Mouse (Mus musculus): Measurements from ENCODE around the gene Trabd2b. TPM values are rescaled to one million over a fixed set of nuclear protein-coding genes. Genes with fewer than 3 reads are reported as not detected.

Trabd2b gene
- total and polyA plus RNA-seq, 3 experiments: 0.05 TPM; not detected in 2

DNA sequence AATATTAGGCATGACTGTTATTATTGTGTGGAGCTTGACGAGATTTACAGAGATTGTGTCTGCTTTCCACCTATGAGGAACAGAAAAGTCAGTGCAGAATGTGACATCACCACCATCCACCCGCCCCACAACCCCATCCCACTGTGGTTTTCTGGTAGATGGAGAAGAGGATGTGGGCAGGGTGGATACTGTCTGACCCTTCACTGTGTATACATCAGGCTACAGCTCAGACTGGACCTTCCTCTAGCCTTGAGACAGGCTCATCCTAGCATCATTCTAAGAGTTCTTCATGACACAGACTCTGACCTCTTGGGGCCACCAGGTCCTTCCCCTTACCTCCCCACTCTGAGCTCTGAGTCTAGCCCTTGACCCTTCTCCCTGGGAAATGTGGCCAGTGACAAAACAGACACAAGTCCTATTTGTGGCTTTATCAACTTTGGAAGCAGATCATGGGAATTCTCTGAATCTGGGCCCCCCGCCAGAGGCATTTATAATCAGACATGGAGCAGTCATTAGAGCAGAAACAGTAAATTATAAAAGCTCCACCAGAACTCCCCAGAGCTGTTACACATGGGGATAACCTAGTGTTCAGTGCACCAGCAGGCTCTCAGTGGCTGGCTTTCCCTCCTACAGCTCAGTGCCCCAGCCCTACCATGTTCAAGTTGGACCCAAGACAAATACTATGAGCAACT is 48.1 kb downstream of the Trabd2b start:
- Histone ChIP-seq H3K27me3 (ENCODE audit: insufficient read depth, low read length) (no peaks in the 10 kb centered on the region), H3K9me3 (replicated peaks) (peaks cover 4% of the 10 kb centered on the region; the same call in 1 of the 2 replicates), H3K4me3 (ENCODE audit: low read depth, low read length) (no peak overlapping the region), H3K36me3 (replicated peaks) (no peaks in the 10 kb centered on the region), H3K4me1 (ENCODE audit: insufficient read depth, low read depth, low read length) (no peaks in the 10 kb centered on the region)
- ATAC-seq (ENCODE audit: extremely low read depth, insufficient number of reproducible peaks, low FRiP score, poor library complexity, severe bottlenecking) (no peak), DNase-seq (ENCODE audit: low spot score) (no peak)
- TF ChIP-seq TAL1 (conservative IDR thresholded peaks at IDR 0.05; ENCODE audit: low read depth, low read length) (no peak), POLR2AphosphoS5 (IDR thresholded peaks at IDR 0.05; ENCODE audit: insufficient replicate concordance, low read depth, low read length) (no peak), GATA1 (IDR thresholded peaks at IDR 0.05; ENCODE audit: borderline replicate concordance, low read length) (no peak), GATA2 (IDR thresholded peaks at IDR 0.05; ENCODE audit: borderline replicate concordance, low read depth, low read length) (no peak), CTCF (IDR thresholded peaks at IDR 0.05; ENCODE audit: low read depth, low read length) (no peak)

GRCm38 (mm10) chr4:114457111-114457510 is 50.6 kb downstream of the Trabd2b start:
- Histone ChIP-seq H3K9me3 (replicated peaks) (peaks cover 4% of the 10 kb centered on the region; the same call in 1 of the 2 replicates), H3K36me3 (replicated peaks) (no peaks in the 10 kb centered on the region), H3K27me3 (ENCODE audit: insufficient read depth, low read length) (no peaks in the 10 kb centered on the region), H3K4me3 (ENCODE audit: low read depth, low read length) (no peak overlapping the region), H3K4me1 (ENCODE audit: insufficient read depth, low read depth, low read length) (no peaks in the 10 kb centered on the region)
- no peak for TF ChIP-seq CTCF (IDR thresholded peaks at IDR 0.05; ENCODE audit: low read depth, low read length)
- TF ChIP-seq TAL1 (conservative IDR thresholded peaks at IDR 0.05; ENCODE audit: low read depth, low read length): no peak
- no peak for TF ChIP-seq GATA1 (IDR thresholded peaks at IDR 0.05; ENCODE audit: borderline replicate concordance, low read length)
- no peak for TF ChIP-seq POLR2AphosphoS5 (IDR thresholded peaks at IDR 0.05; ENCODE audit: insufficient replicate concordance, low read depth, low read length)
- no peak for TF ChIP-seq GATA2 (IDR thresholded peaks at IDR 0.05; ENCODE audit: borderline replicate concordance, low read depth, low read length)
- ATAC-seq (ENCODE audit: extremely low read depth, insufficient number of reproducible peaks, low FRiP score, poor library complexity, severe bottlenecking) (no peak), DNase-seq (ENCODE audit: low spot score) (no peak)

- Histone ChIP-seq H3K36me3 (replicated peaks) (no peaks in the 10 kb centered on the region), H3K27me3 (ENCODE audit: insufficient read depth, low read length) (no peaks in the 10 kb centered on the region), H3K4me3 (ENCODE audit: low read depth, low read length) (no peak overlapping the region), H3K4me1 (ENCODE audit: insufficient read depth, low read depth, low read length) (no peaks in the 10 kb centered on the region), H3K9me3 (replicated peaks) (peaks cover 10% of the 10 kb centered on the region; the same call in 1 of the 2 replicates)
- ATAC-seq (ENCODE audit: extremely low read depth, insufficient number of reproducible peaks, low FRiP score, poor library complexity, severe bottlenecking): no peak
- no peak for DNase-seq (ENCODE audit: low spot score)
- TF ChIP-seq POLR2AphosphoS5 (IDR thresholded peaks at IDR 0.05; ENCODE audit: insufficient replicate concordance, low read depth, low read length) (no peak), CTCF (IDR thresholded peaks at IDR 0.05; ENCODE audit: low read depth, low read length) (no peak), TAL1 (conservative IDR thresholded peaks at IDR 0.05; ENCODE audit: low read depth, low read length) (no peak), GATA1 (IDR thresholded peaks at IDR 0.05; ENCODE audit: borderline replicate concordance, low read length) (no peak), GATA2 (IDR thresholded peaks at IDR 0.05; ENCODE audit: borderline replicate concordance, low read depth, low read length) (no peak)
These were observed 53.1 kb downstream of the Trabd2b start for GRCm38 (mm10) chr4:114459591-114459990.

GRCm38 (mm10) chr4:114460401-114460800 is 53.9 kb downstream of the Trabd2b start:
- Histone ChIP-seq H3K36me3 (replicated peaks) (no peaks in the 10 kb centered on the region), H3K27me3 (ENCODE audit: insufficient read depth, low read length) (no peaks in the 10 kb centered on the region), H3K4me3 (ENCODE audit: low read depth, low read length) (no peak overlapping the region), H3K4me1 (ENCODE audit: insufficient read depth, low read depth, low read length) (no peaks in the 10 kb centered on the region), H3K9me3 (replicated peaks) (peaks cover 10% of the 10 kb centered on the region; the same call in 1 of the 2 replicates)
- ATAC-seq (ENCODE audit: extremely low read depth, insufficient number of reproducible peaks, low FRiP score, poor library complexity, severe bottlenecking) (no peak), DNase-seq (ENCODE audit: low spot score) (no peak)
- TF ChIP-seq CTCF (IDR thresholded peaks at IDR 0.05; ENCODE audit: low read depth, low read length): no peak
- TF ChIP-seq TAL1 (conservative IDR thresholded peaks at IDR 0.05; ENCODE audit: low read depth, low read length): no peak
- no peak for TF ChIP-seq GATA2 (IDR thresholded peaks at IDR 0.05; ENCODE audit: borderline replicate concordance, low read depth, low read length)
- no peak for TF ChIP-seq GATA1 (IDR thresholded peaks at IDR 0.05; ENCODE audit: borderline replicate concordance, low read length)
- TF ChIP-seq POLR2AphosphoS5 (IDR thresholded peaks at IDR 0.05; ENCODE audit: insufficient replicate concordance, low read depth, low read length): no peak

- Histone ChIP-seq H3K27me3 (ENCODE audit: insufficient read depth, low read length) (no peaks in the 10 kb centered on the region), H3K36me3 (replicated peaks) (no peaks in the 10 kb centered on the region), H3K4me3 (ENCODE audit: low read depth, low read length) (no peak overlapping the region), H3K4me1 (ENCODE audit: insufficient read depth, low read depth, low read length) (no peaks in the 10 kb centered on the region), H3K9me3 (replicated peaks) (peaks cover 10% of the 10 kb centered on the region; the same call in 1 of the 2 replicates)
- DNase-seq (ENCODE audit: low spot score) (no peak), ATAC-seq (ENCODE audit: extremely low read depth, insufficient number of reproducible peaks, low FRiP score, poor library complexity, severe bottlenecking) (no peak)
- no peak for TF ChIP-seq CTCF (IDR thresholded peaks at IDR 0.05; ENCODE audit: low read depth, low read length)
- no peak for TF ChIP-seq GATA2 (IDR thresholded peaks at IDR 0.05; ENCODE audit: borderline replicate concordance, low read depth, low read length)
- TF ChIP-seq TAL1 (conservative IDR thresholded peaks at IDR 0.05; ENCODE audit: low read depth, low read length): no peak
- TF ChIP-seq POLR2AphosphoS5 (IDR thresholded peaks at IDR 0.05; ENCODE audit: insufficient replicate concordance, low read depth, low read length): no peak
- TF ChIP-seq GATA1 (IDR thresholded peaks at IDR 0.05; ENCODE audit: borderline replicate concordance, low read length): no peak
These were observed 54.6 kb downstream of the Trabd2b start for GRCm38 (mm10) chr4:114461093-114461492.

- no peak for TF ChIP-seq GATA2 (IDR thresholded peaks at IDR 0.05; ENCODE audit: borderline replicate concordance, low read depth, low read length)
- TF ChIP-seq TAL1 (conservative IDR thresholded peaks at IDR 0.05; ENCODE audit: low read depth, low read length): no peak
- TF ChIP-seq CTCF (IDR thresholded peaks at IDR 0.05; ENCODE audit: low read depth, low read length): no peak
- no peak for TF ChIP-seq GATA1 (IDR thresholded peaks at IDR 0.05; ENCODE audit: borderline replicate concordance, low read length)
- TF ChIP-seq POLR2AphosphoS5 (IDR thresholded peaks at IDR 0.05; ENCODE audit: insufficient replicate concordance, low read depth, low read length): no peak
These were observed 59.1 kb downstream of the Trabd2b start for GRCm38 (mm10) chr4:114465641-114466040.

More at GRCm38 (mm10) chr4:114465641-114466040, 59.1 kb downstream of the Trabd2b start:
- Histone ChIP-seq H3K4me1 (ENCODE audit: insufficient read depth, low read depth, low read length) (no peaks in the 10 kb centered on the region), H3K9me3 (replicated peaks) (peaks cover 9% of the 10 kb centered on the region; the same call in 1 of the 2 replicates), H3K27me3 (ENCODE audit: insufficient read depth, low read length) (no peaks in the 10 kb centered on the region), H3K36me3 (replicated peaks) (no peaks in the 10 kb centered on the region), H3K4me3 (ENCODE audit: low read depth, low read length) (no peak overlapping the region)
- no peak for ATAC-seq (ENCODE audit: extremely low read depth, insufficient number of reproducible peaks, low FRiP score, poor library complexity, severe bottlenecking)
- no peak for DNase-seq (ENCODE audit: low spot score)

Measured in G1E (cell line).